Mouse (Mus musculus) small intestine, adult 2 months (tissue): ENCODE measurements around the gene Gjd3.

Experiments used
- CTCF ChIP-seq: fragments of 200-500 bp; IDR thresholded peaks from 2 replicates; pipeline ENCODE4 v1.5.1; 2012; ENCODE audit warnings: low read depth, mild to moderate bottlenecking, control low read depth, inconsistent platforms, low read length, moderate library complexity, mixed read lengths; ENCODE audit not compliant: insufficient replicate concordance, insufficient read length; ENCODE audit errors: extremely low read depth
- POLR2A ChIP-seq: fragments of 200-500 bp; IDR thresholded peaks from 2 replicates; pipeline ENCODE4 v1.6.1; 2012; ENCODE audit warnings: low read depth, mild to moderate bottlenecking, control low read depth, inconsistent platforms, low read length, moderate library complexity

GRCm38 (mm10) chr11:98997659-98998058, 14.8 kb upstream of the Gjd3 start:
- TF ChIP-seq POLR2A, result no peak
- TF ChIP-seq CTCF, result no peak
